Mouse (Mus musculus): ENCODE data around the gene Mccc2. TPM values are rescaled to one million over a fixed set of nuclear protein-coding genes. Genes with fewer than 3 reads are reported as not detected.

Gene Mccc2
- polyA plus RNA-seq, 1 experiment from 2014 or later = 31.0 TPM

Other genes starting within 250 kb of the Mccc2 start
- gene Cartpt, start 114.5 kb downstream of the Mccc2 start, polyA plus RNA-seq (2014; fragmentation: Nextera tagmentation; extraction: Ambion mirVana) = 0.27 and 0.47 TPM in 2 replicates
- 22.7 and 27.2 TPM in 2 replicates for gene Bdp1, start 88.4 kb upstream of the Mccc2 start, polyA plus RNA-seq (2014; fragmentation: Nextera tagmentation; extraction: Ambion mirVana)
- 63.8 and 66.1 TPM in 2 replicates for gene Serf1, start 92.4 kb upstream of the Mccc2 start, polyA plus RNA-seq (2014; fragmentation: Nextera tagmentation; extraction: Ambion mirVana)
- 79.2 and 80.9 TPM in 2 replicates for gene Smn1, start 109.2 kb upstream of the Mccc2 start, polyA plus RNA-seq (2014; fragmentation: Nextera tagmentation; extraction: Ambion mirVana)
- gene Naip2, start 186.5 kb upstream of the Mccc2 start, polyA plus RNA-seq (2014; fragmentation: Nextera tagmentation; extraction: Ambion mirVana) = 1.9 and 2.7 TPM in 2 replicates
- 0.53 and 0.94 TPM in 2 replicates for gene Naip5, start 230.7 kb upstream of the Mccc2 start, polyA plus RNA-seq (2014; fragmentation: Nextera tagmentation; extraction: Ambion mirVana)